Mouse (Mus musculus) heart, embryonic 16.5 days (tissue): ENCODE data around the gene Cdcp1. TPM values are rescaled to one million over a fixed set of nuclear protein-coding genes. Genes with fewer than 3 reads are reported as not detected.

Source experiments
- ATAC-seq: fragments of 200-750 bp; cut with Nextera tagmentation; replicated peaks from 2 replicates; pipeline ENCODE4 v1.8.0; 2017; ENCODE audit warnings: moderate number of reproducible peaks; ENCODE audit not compliant: insufficient read depth, low FRiP score; ENCODE audit errors: extremely low read depth
- H3K27ac ChIP-seq: fragments of 300-500 bp; sonication (generic); 2 replicates; pipeline ENCODE4 v1.5.1; 2014; ENCODE audit warnings: mild to moderate bottlenecking, low read length, control low read depth, moderate library complexity
- H3K27me3 ChIP-seq: fragments of 300-500 bp; sonication (generic); 2 replicates; pipeline ENCODE4 v1.6.1; 2014; ENCODE audit warnings: low read length, mixed read lengths; ENCODE audit not compliant: control insufficient read depth, insufficient read depth
- H3K36me3 ChIP-seq: fragments of 300-500 bp; sonication (generic); 2 replicates; pipeline ENCODE4 v1.6.1; 2014; ENCODE audit not compliant: control insufficient read depth, insufficient read depth
- H3K4me1 ChIP-seq: fragments of 300-500 bp; sonication (generic); 2 replicates; pipeline ENCODE4 v1.6.1; 2014; ENCODE audit warnings: low read length, mixed read lengths; ENCODE audit not compliant: control insufficient read depth, insufficient read depth
- H3K4me2 ChIP-seq: fragments of 300-500 bp; sonication (generic); 2 replicates; pipeline ENCODE4 v1.6.1; 2014; ENCODE audit warnings: low read depth, mild to moderate bottlenecking, control low read depth, low read length
- H3K4me3 ChIP-seq: fragments of 300-500 bp; sonication (generic); 2 replicates; pipeline ENCODE4 v1.5.1; 2014; ENCODE audit warnings: mild to moderate bottlenecking, control low read depth, low read length
- H3K9ac ChIP-seq: fragments of 300-500 bp; sonication (generic); 2 replicates; pipeline ENCODE4 v1.6.1; 2014; ENCODE audit warnings: low read length, control low read depth
- H3K9me3 ChIP-seq: fragments of 300-500 bp; sonication (generic); replicated peaks from 2 replicates; pipeline ENCODE4 v1.6.1; 2016; ENCODE audit warnings: low read length; ENCODE audit not compliant: control insufficient read depth
- WGBS: fragments of 180-500 bp; shearing (Covaris S2); extraction: QIAGEN DNeasy Blood & Tissue Kit; methylation state at CpG from one replicate; pipeline ENCODE4 v1.1.7; 2014; 5-methylcytosine and 5-hydroxymethylcytosine counted together
- polyA plus RNA-seq: library from polyadenylated mRNA; unstranded; fragments of >200 nt; fragmentation: Nextera tagmentation; extraction: Ambion mirVana; gene quantifications from 2 replicates; pipeline ENCODE4 v1.2.1, GENCODE M21; 2015

Cdcp1 gene
- polyA plus RNA-seq, 1 experiment from 2014 or later, result 1.7 TPM

DNA sequence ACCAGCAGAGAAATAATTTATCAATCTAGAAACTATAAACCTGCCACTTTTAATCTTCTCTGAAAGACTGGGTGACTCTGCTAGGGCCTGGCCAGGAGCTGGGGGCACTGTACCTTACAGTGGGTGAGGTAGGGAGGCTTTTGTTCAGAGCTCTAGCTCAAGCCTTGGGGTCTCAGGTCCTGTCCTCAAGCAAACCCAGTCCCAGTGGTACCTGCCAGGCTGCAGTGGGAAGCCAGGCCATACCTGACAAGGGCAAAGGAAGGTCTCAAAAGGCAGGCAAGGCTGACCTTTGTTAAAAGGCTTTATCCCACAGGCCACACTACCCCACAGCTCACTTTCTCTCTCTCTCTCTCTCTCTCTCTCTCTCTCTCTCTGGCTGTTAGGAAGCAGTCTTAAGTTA lies 12.8 kb upstream of the Cdcp1 start:
- Histone ChIP-seq H3K27me3 (no peaks in the 10 kb centered on the region), H3K4me2 (no peak overlapping the region), H3K27ac (no peak overlapping the region), H3K4me3 (no peak overlapping the region), H3K4me1 (no peaks in the 10 kb centered on the region), H3K9me3 (no peaks in the 10 kb centered on the region), H3K9ac (no peak overlapping the region), H3K36me3 (no peaks in the 10 kb centered on the region)
- ATAC-seq, result no peak

DNA sequence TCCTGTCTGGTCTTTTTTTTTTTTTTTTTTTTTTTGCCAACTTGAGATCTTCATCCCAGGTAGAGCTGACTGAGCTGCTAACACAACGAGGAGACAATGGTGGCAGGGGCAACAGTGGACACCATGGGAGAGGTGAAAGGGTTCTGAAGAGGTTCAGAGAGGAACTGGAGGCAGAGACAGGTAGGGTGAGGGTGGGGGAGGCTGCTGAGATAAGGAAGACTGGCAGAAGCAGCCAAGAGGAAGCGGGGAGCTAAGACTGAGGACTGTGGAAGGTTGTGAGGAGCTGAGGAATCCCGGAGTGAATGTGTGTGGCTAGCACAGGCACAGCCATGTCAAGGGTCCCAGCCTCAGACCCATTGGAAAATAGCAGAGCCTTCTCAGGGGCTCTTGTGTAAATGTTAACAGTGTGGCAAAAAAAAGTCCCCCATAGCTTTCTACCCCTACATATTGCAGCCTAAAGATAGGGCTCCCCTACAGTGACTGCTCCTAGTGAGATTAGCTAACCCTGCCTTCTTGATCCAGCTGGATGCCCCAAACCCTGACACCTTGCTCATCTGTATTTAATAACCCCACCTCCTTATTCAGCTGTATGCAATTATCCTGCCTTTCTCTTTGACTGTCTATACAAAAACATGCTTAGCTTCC lies 11.4 kb upstream of the Cdcp1 start:
- H3K27me3 ChIP-seq, result no peaks in the 10 kb centered on the region
- H3K4me2 ChIP-seq, result no peak overlapping the region
- no peaks in the 10 kb centered on the region for H3K36me3 ChIP-seq
- no peaks in the 10 kb centered on the region for H3K9me3 ChIP-seq
- H3K27ac ChIP-seq, result no peak overlapping the region
- no peak overlapping the region for H3K4me3 ChIP-seq
- no peak for ATAC-seq
- 69% methylated on average over 3 of the region's 3 CpGs for WGBS
- H3K9ac ChIP-seq, result no peak overlapping the region
- no peaks in the 10 kb centered on the region for H3K4me1 ChIP-seq

DNA sequence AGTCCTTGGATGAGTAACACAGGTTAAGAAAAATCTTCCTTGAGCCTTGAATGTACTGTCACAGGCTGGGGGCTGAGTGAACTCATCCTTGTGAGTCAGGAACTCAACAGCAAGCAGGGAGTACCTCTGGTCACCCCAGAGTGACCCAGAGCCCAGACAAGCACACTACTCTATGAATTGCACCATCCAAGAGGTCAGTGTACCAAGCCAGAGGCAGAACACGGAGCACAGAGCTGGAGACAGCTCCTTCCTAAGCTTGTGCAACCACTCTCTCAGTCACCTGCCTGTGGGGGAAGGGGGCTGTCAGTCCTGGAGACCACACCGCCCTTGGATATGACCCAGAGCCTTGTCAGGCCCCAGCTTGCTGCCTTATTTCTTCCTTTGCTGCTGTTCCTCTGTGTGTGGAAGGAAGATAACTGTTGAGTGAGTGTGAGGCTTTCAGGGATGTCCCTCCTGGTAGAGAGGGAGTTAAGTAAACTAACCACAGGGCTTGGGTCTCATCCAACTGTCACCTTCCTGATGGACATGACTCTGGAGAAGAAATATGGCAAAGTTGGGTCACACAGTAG lies 9.1 kb upstream of the Cdcp1 start:
- 53% methylated on average over 2 of the region's 2 CpGs for WGBS
- no peaks in the 10 kb centered on the region for H3K36me3 ChIP-seq

DNA sequence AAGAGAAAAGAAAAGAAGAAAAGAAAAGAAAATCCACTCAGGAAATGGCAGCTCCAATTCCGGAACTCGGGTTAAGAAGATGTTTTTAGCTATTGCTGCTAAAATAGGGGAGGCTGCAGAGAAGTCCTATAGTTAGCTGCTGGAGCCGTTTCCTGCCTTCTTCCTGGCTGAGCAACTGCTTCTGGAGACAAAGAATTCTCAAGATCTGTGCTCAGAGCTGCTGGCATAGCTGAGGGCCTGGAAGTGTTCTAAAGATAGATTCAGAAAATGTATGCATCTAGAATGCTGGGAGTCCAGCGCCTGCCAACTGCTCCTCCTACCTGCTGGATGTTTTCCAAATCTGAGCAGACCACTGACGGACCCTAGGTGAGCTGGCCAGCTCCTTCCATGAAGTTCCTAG lies 4.0 kb upstream of the Cdcp1 start:
- Histone ChIP-seq H3K36me3 (no peaks in the 10 kb centered on the region), H3K27me3 (peaks cover 8% of the 10 kb centered on the region), H3K4me3 (no peak overlapping the region), H3K4me2 (peak overlapping the region; percentile 41), H3K4me1 (peaks cover 15% of the 10 kb centered on the region), H3K9me3 (no peaks in the 10 kb centered on the region), H3K27ac (peak overlapping the region; percentile 70), H3K9ac (peak overlapping the region; percentile 33; the same call in 1 of the 2 replicates)
- ATAC-seq, result 0 out of 2 replicates have a peak, but pooled peaks have one; percentile 32
- WGBS, result 19% methylated on average over 5 of the region's 5 CpGs

More for the DNA sequence above, 9.1 kb upstream of the Cdcp1 start:
- no peak for ATAC-seq
- no peaks in the 10 kb centered on the region for H3K27me3 ChIP-seq
- H3K4me2 ChIP-seq, result no peak overlapping the region
- H3K4me3 ChIP-seq, result no peak overlapping the region
- H3K9me3 ChIP-seq, result no peaks in the 10 kb centered on the region
- H3K27ac ChIP-seq, result no peak overlapping the region
- H3K4me1 ChIP-seq, result peaks cover 2% of the 10 kb centered on the region; the same call in 1 of the 2 replicates
- no peak overlapping the region for H3K9ac ChIP-seq

DNA sequence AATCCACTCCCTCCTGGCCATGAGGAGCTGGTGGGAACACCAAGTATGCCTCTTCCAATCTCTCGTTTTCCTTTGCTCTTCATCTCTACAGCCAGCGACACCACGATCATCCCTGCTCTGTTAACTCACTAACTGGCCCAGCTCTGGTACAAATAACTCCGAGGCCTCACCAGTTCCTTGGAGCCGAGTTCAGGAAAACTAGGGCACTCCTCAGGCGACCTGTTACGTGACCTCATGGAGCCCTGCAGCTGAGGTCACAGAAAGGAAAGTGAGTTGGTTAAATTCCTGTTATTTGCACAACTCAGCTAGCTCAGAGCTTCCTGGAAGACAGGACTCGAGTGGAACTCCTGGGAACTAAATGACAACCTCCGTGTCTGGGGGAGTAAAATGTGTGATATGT lies 2.5 kb downstream of the Cdcp1 start:
- Histone ChIP-seq H3K27me3 (peaks cover 8% of the 10 kb centered on the region), H3K4me1 (peaks cover 7% of the 10 kb centered on the region), H3K9me3 (no peaks in the 10 kb centered on the region), H3K4me3 (no peak overlapping the region), H3K4me2 (no peak overlapping the region), H3K9ac (no peak overlapping the region), H3K27ac (no peak overlapping the region), H3K36me3 (no peaks in the 10 kb centered on the region)
- no peak for ATAC-seq
- WGBS, result 66% methylated on average over 9 of the region's 9 CpGs

DNA sequence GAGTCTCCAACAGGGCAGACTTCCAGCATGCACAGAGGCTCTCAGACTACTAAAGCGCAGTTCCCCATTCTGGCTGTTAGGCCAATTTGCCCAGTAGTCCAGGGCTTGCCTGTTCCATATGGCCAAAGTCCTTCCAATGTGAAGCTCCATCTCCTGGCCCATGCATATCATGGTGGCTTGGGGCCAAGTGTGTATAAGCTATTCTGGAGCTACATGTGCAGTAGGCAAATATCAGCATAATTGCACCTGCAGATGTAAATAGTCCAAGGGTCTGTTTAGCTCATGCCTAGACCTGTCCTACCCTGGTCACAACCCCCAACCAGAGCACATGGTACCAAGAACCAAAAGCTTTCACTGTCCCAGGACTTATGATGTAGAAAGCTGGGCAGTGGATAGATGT lies 7.9 kb downstream of the Cdcp1 start:
- Histone ChIP-seq H3K9ac (no peak overlapping the region), H3K27ac (no peak overlapping the region), H3K27me3 (no peaks in the 10 kb centered on the region), H3K4me2 (no peak overlapping the region), H3K4me1 (no peaks in the 10 kb centered on the region; the same call in 1 of the 2 replicates), H3K36me3 (no peaks in the 10 kb centered on the region), H3K4me3 (no peak overlapping the region), H3K9me3 (no peaks in the 10 kb centered on the region)
- 95% methylated on average over 1 of the region's 1 CpGs for WGBS
- ATAC-seq, result no peak

DNA sequence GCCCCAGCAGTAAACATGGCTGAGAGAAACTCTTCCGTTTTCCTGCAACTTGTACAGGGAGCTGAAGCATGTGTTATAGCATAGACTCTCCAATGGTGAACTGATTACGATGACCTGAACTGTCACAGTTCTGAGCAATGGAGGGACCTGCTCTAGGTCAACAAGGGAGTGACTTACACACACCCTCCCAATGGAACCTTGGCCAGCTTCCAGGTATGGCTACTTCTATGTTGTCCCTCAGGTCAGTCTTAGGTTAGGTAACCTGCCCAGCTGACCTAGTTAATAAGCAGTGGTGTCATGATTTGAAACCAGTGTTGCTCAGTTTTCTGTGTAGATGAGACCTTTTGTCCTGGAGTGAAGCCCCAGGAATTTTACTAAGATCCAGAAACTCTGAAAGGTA lies 8.9 kb downstream of the Cdcp1 start:
- Histone ChIP-seq H3K4me2 (no peak overlapping the region), H3K9me3 (no peaks in the 10 kb centered on the region), H3K27ac (no peak overlapping the region), H3K4me3 (no peak overlapping the region), H3K36me3 (no peaks in the 10 kb centered on the region), H3K9ac (no peak overlapping the region), H3K27me3 (no peaks in the 10 kb centered on the region), H3K4me1 (no peaks in the 10 kb centered on the region; the same call in 1 of the 2 replicates)
- ATAC-seq, result no peak
- WGBS, result 66% methylated on average over 2 of the region's 2 CpGs

DNA sequence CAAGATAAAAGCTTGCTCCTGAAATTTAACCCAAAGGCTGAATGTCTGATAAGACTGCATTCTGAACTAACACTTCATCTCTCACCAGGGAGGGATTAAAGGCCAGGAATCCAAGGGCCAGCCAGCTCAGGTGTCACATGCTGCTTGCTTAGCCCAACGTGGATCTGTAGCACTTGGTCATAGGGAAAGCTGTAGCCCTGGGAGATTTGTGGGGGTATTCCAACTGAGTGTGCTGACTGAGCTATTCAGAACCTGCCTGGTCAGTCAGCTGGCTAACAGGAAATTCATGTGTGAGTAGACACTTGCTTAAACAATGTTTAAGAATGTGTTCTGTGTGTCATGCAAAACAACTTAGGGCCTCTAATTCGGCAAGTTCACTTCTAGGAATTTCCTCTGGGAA lies 9.3 kb downstream of the Cdcp1 start:
- ATAC-seq, result no peak
- Histone ChIP-seq H3K36me3 (no peaks in the 10 kb centered on the region), H3K9ac (no peak overlapping the region), H3K27ac (no peak overlapping the region), H3K4me3 (no peak overlapping the region), H3K27me3 (no peaks in the 10 kb centered on the region), H3K4me1 (no peaks in the 10 kb centered on the region; the same call in 1 of the 2 replicates), H3K4me2 (no peak overlapping the region), H3K9me3 (no peaks in the 10 kb centered on the region)
- 26% methylated on average over 2 of the region's 2 CpGs for WGBS

DNA sequence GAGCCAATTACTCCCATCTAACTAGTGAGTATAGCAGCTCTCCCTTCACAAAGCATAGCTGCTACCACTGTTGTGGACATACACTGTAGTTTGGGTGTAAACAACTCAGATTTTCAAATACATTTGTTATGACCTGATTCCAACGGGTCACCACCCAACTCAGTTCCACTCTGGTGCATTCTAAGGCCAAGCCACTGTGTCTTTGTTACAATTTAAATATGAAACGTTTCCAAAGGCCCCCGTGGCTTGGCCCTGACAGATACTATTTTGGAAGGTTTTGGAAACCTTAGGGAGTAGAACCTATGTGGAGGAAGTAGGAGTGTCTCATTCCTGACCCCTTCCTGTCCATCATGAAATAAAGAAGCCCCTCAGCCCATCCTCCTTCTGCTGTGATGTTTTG lies 15.7 kb downstream of the Cdcp1 start:
- no peaks in the 10 kb centered on the region for H3K36me3 ChIP-seq
- 63% methylated on average over 3 of the region's 3 CpGs for WGBS
- no peaks in the 10 kb centered on the region for H3K9me3 ChIP-seq
- no peak overlapping the region for H3K4me3 ChIP-seq
- no peaks in the 10 kb centered on the region for H3K4me1 ChIP-seq
- no peak overlapping the region for H3K27ac ChIP-seq
- ATAC-seq, result no peak
- no peak overlapping the region for H3K9ac ChIP-seq
- no peak overlapping the region for H3K4me2 ChIP-seq
- no peaks in the 10 kb centered on the region for H3K27me3 ChIP-seq
